Mouse (Mus musculus) retina, embryonic 14.5 days (tissue): ENCODE results near the gene Lrrc23.
"Not testable (repeated sequence)": the region's sequence is repeated elsewhere in the genome, so short reads cannot be mapped to it uniquely, and the experiment has no call there.

Source experiments
- DNase-seq: peaks from one replicate; pipeline ENCODE4 v3.0.0-alpha.2; 2015; ENCODE audit warnings: low spot score

Lrrc23 gene

GRCm38 (mm10) chr6:124779222-124779983, at the start of gene Lrrc23:
Gene Lrrc23 (minus strand): TSS chr6:124779727.
- DNase-seq: peak; percentile 83

DNA sequence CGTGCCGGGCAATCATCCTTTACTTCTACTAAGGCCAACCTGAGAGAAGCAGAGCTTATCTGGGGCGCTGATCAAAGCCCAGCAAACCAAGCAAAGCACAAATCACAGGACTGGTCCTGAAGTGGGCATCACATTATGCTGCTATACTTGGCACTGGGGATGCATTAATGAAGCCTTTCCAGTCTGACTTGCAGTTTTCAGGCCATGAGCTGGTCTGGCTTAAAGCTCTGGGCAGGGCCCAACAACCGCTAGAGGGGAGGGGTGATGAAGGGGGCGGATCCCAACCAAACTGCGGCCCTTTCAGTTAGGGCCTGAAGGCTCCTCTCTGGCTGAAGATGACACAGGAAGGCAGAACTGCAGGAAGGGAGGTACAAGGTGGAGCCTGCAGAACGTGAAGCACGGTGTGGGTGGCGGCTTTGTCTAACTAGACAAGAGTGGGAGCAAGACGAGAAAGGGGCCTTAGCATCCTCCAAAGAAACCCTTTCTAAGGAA, 48.6 kb upstream of the Lrrc23 start:
- peak; percentile 31 for DNase-seq

DNA sequence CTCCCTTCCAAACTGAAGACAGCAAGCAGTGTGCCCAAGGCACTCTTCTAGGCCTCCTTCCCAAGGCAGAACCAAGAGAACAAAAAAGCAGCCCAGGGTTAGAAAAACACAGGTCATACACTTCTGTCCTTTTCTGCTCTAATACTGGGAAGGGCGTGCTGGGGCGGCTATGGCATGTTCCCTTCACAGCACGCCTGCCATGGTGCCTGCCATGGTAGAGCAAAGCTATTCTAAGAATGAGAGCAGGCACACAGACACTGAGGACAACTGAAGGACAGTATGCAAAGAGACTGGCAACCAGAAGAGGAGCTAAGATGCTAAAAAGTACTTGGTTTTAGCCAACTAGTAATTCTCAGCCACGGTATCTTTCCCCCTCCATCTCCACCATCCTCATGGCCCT, 42.5 kb upstream of the Lrrc23 start:
- DNase-seq: no peak

GRCm38 (mm10) chr6:124820891-124821290, 41.4 kb upstream of the Lrrc23 start:
- no peak for DNase-seq

- no peak for DNase-seq
Measured at GRCm38 (mm10) chr6:124817971-124818370, 38.4 kb upstream of the Lrrc23 start.

- DNase-seq: no peak
Measured at GRCm38 (mm10) chr6:124817563-124817962, 38.0 kb upstream of the Lrrc23 start.

DNA sequence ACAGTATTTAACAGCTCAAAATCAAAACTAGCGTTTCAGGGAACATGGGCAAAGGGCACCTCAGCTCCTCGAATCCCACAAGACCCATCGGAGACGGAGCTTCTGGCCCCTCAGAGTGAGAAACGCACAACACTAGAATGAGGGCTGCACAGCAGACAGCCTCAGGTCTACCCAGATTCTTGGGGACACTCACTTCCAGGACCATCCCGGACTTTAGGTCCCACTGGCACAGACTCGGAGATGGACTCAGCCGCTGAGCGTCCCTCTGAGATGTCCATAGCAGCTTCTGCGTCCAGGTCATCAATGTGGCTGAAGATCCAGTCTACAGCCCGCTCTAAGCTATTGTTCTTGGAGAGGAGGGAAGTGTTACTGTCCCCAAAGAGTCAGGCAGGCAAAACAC, 37.6 kb upstream of the Lrrc23 start:
- DNase-seq: no peak

GRCm38 (mm10) chr6:124816611-124817010, 37.1 kb upstream of the Lrrc23 start:
- DNase-seq: no peak

- no peak for DNase-seq
Measured at GRCm38 (mm10) chr6:124814858-124815774, 35.6 kb upstream of the Lrrc23 start.

DNA sequence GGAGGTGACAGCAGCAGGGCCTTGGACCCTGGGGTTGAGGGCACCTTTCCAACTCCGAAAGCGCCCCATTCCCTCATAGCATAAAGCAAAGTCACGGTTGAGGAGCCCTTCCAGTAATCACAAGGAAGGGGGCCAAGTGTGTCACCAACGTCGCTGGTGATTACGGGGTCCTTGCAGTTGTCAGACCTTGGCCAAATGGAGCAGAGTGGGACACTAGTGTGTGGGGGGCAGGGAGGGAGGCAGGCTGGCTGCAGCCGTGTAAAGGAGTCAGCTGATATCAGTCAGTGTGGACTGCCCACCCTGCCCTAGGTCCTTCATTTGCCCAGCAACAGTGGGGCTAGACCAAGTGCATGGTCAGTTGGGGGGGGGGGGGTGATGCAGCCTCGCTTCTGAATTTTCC, 34.9 kb upstream of the Lrrc23 start:
- no peak for DNase-seq

GRCm38 (mm10) chr6:124813933-124814332, 34.4 kb upstream of the Lrrc23 start, which contains the start of gene Tpi1:
Gene Tpi1 (minus strand): TSS chr6:124814296.
- peak; percentile 92 for DNase-seq

- DNase-seq: peak; percentile 60
Measured at GRCm38 (mm10) chr6:124813496-124813895, 34.0 kb upstream of the Lrrc23 start.

- no peak for DNase-seq
Measured at GRCm38 (mm10) chr6:124812848-124813247, 33.3 kb upstream of the Lrrc23 start.

DNA sequence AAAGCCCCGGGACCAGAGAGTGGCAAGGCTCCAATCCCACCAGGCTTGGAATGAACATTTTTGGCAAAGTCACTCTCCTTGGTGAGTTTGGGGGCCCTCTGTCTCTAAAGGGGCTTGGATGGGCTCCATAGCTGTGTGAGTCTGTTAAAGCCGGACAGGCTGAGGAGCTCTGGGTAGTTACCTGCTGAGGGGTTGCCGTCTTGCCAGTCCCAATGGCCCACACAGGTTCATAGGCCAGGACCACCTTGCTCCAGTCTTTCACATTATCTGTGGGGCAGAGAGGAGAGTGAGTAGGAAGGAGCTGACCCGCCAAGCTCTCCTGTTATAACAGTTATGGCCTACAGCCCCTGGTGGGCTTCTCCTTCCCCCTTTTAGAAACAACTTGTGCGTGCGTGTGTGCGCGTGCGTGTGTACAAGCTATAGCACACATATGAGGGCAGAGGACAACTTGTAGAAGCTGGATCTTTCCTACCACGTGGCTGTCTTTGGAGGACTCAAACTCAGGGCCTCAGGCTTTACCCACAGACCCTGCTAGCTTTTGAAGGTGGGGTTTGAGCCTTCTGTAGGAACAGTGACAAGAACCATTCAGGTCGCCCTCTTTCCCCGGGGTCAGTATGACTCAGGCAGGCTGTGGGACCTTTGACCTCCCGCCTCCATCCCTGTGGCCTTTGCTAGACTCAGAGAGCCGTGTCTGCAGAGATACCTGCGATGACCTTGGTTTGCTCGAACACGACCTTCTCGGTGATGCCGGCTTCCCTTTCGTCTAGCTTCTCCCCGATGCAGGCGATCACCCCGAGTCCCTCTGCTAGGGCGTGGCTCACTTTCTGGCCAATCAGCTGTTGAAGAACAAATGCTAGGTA, 32.4 kb upstream of the Lrrc23 start:
- DNase-seq: no peak

- no peak for DNase-seq
Measured at GRCm38 (mm10) chr6:124811403-124811665, 31.8 kb upstream of the Lrrc23 start.

GRCm38 (mm10) chr6:124810566-124811402, 31.3 kb upstream of the Lrrc23 start:
- DNase-seq: not testable (repeated sequence)

- no peak for DNase-seq
Measured at GRCm38 (mm10) chr6:124809775-124810538, 30.4 kb upstream of the Lrrc23 start.

DNA sequence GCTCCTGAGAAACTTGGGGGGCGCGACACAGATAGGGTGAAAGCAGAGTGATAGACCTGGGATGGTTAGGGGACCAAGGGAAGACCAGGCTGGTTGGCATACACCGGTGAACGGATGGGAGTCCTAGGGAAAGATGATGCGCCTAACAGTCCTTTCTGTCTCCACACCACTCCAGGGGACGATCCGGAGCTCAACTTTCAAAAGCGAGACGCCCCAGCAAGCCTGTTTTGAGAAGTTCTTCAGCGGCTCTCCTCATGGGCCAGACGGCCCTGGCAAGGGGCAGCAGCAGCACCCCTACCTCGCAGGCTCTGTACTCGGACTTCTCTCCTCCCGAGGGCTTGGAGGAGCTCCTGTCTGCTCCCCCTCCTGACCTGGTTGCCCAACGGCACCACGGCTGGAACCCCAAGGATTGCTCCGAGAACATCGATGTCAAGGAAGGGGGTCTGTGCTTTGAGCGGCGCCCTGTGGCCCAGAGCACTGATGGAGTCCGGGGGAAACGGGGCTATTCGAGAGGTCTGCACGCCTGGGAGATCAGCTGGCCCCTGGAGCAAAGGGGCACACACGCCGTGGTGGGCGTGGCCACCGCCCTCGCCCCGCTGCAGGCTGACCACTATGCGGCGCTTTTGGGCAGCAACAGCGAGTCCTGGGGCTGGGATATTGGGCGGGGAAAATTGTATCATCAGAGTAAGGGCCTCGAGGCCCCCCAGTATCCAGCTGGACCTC, 29.7 kb upstream of the Lrrc23 start:
- peak; percentile 91 for DNase-seq

GRCm38 (mm10) chr6:124808358-124809012, 29.0 kb upstream of the Lrrc23 start, which contains the start of gene Spsb2:
Gene Spsb2 (plus strand): TSS chr6:124808661.
- peak; percentile 80 for DNase-seq
